Mouse (Mus musculus) B cell, adult (primary cell): ENCODE data around the gene Fam214b. TPM values are rescaled to one million over a fixed set of nuclear protein-coding genes. Genes with fewer than 3 reads are reported as not detected.

Experiments used
- total RNA-seq: library from RNA; stranded (reverse); gene quantifications from 4 replicates; pipeline ENCODE4 v1.2.4, GENCODE M21; 2023; ENCODE audit not compliant: inconsistent age

Fam214b gene
- 19.5 to 28.8 TPM (median 22.1 TPM) in 4 replicates for total RNA-seq

DNA sequence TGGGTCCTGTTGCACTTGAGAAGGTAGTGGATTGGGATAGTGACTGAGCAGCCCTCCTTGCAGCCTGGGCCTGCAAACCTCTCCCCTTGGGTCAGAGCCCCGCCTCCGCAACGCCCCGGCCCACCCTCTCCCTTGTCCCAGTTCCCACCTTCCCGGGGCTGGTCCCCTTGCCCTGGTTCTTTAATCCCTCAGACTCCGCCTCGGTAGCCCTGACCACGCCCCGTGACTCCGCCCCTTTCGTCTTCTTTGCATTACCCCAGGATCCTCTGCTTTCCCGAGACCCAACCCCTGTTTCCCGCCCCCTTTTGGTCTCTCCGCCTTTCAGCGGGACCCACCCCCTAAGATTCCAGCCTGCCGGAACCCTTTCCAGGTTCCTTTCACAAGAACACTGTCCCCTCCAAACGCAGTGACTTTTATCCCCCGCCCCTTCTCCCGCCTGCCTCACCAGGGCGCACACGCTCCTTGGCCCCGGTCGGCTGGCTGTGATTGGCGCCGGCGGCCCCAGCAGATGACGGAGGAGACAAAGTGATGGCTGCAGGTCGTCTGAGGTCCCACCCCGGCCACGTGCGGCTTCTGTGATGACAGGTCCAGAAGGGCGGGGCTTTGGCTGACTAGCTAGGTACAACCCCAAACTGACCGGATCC is at the start of gene Fam214b:
TSS of gene Fam214b (minus strand) at position 562 of the 644 bp plus-strand sequence.

GRCm38 (mm10) chr4:43058753-43059654 is 13.0 kb upstream of the Fam214b start, which contains the start of gene Unc13b:
Unc13b (plus strand) TSS chr4:43058953.

GRCm38 (mm10) chr4:43031237-43031995 is 14.6 kb downstream of the Fam214b start, which contains the start of gene Stoml2:
Stoml2 (minus strand) TSS chr4:43031710.

GRCm38 (mm10) chr4:43025084-43025960 is 20.7 kb downstream of the Fam214b start, which contains the start of gene Pigo:
Pigo (minus strand) TSS chr4:43025819.

DNA sequence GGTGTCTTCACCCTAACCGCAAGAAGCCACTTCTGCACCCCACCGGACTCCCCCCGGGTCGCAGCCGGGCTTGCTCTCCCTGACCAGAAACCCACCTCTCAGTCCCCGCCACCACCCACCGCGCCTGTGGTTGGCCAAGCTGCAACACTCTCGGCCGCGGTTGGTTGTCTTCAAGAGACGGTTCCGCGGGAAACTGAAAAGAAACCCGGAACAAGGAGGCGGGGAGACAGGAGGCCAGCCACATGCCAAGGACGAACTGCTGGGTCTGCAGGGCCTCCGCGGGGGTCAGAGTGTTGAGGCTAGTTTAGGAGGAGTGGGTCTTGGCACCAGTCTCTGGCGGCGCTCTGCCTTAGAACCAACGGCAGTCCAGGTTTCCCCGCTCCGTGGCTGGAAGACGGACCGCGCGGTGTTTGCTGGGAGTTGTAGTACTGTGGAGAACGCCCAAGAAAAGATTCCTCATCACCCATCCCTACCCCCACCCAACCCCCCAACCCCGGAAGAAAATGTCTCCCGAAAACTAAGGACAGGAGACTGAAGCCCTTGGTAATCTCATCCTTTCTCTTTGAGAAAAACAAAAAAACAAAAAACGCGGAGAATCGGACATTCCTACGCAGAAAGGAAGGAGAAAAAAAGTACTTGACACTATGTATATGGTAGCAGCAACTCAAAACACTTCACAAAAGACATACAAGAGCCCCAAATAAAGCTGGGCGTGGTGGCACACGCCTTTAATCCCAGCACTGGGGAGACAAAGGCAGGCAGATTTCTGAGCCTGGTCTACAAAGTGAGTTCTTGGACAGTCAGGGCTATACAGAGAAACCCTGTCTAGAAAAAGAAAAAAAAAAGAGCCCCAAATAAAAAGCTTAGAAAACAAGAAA is 35.6 kb downstream of the Fam214b start, which contains the start of gene Fancg:
TSS of gene Fancg (minus strand) at position 346 of the 878 bp plus-strand sequence.

GRCm38 (mm10) chr4:43000141-43000986 is 45.7 kb downstream of the Fam214b start, which contains the start of gene Vcp:
Vcp (minus strand) TSS chr4:43000507.

Other genes starting within 250 kb of the Fam214b start
- gene Fam205a1, start 192.3 kb downstream of the Fam214b start, total RNA-seq = not detected in 4 replicates
- gene Gm12394, start 189.4 kb downstream of the Fam214b start, total RNA-seq = not detected in 4 replicates
- gene Fam205c, start 172.0 kb downstream of the Fam214b start, total RNA-seq = not detected in 4 replicates
- gene Phf24, start 129.6 kb downstream of the Fam214b start, total RNA-seq = not detected in 4 replicates
- gene Dnajb5, start 96.4 kb downstream of the Fam214b start, total RNA-seq = 28.3 to 37.5 TPM (median 35.7 TPM) in 4 replicates
- gene 1700022I11Rik, start 76.6 kb downstream of the Fam214b start, total RNA-seq = 0.18 TPM in 1 of 4 replicates, not detected in the others
- 107 to 113 TPM (median 110 TPM) in 4 replicates for gene Vcp, start 45.7 kb downstream of the Fam214b start, total RNA-seq
- 27.0 to 33.5 TPM (median 32.5 TPM) in 4 replicates for gene Fancg, start 35.7 kb downstream of the Fam214b start, total RNA-seq
- 37.4 to 52.2 TPM (median 41.8 TPM) in 4 replicates for gene Pigo, start 20.4 kb downstream of the Fam214b start, total RNA-seq
- 72.2 to 98.5 TPM (median 78.3 TPM) in 4 replicates for gene Stoml2, start 14.5 kb downstream of the Fam214b start, total RNA-seq
- 0.60 to 1.3 TPM (median 0.92 TPM) in 4 replicates for gene Unc13b, start 12.7 kb upstream of the Fam214b start, total RNA-seq
- gene Atp8b5, start 220.9 kb upstream of the Fam214b start, total RNA-seq = not detected in 4 replicates